In genomic region chr17:31806025-31806424, GRCm38 (mm10) we compare ENCODE assay signal across 10 mouse cellular contexts. TPM values are rescaled to one million over a fixed set of nuclear protein-coding genes. Genes with fewer than 3 reads are reported as not detected.
DNase-seq lines count a peak whose midpoint lies in the region; ATAC-seq and TF ChIP-seq lines count a peak whose summit lies in the region.
"Had no signal": no experiment of that assay in that cellular context is flagged by ENCODE, and none has a peak within 500 bp of the region (broad histone marks: within the 10 kb centered on the region; RNA-seq: fewer than 3 reads in every experiment).

No protein-coding gene starts in this region.

- no peak overlapping the region for H3K4me3 ChIP-seq in forebrain, postnatal 0 days (ENCODE audit: low read depth, low read length)
- H3K4me3 ChIP-seq in limb, embryonic 15.5 days, result no peak overlapping the region
- H3K4me3 ChIP-seq: limb, embryonic 12.5 days; myocyte had no signal

- H3K36me3 ChIP-seq in forebrain, postnatal 0 days (ENCODE audit: insufficient read depth), result no peaks in the 10 kb centered on the region
- no peaks in the 10 kb centered on the region for H3K36me3 ChIP-seq in limb, embryonic 15.5 days
- H3K36me3 ChIP-seq: limb, embryonic 12.5 days had no signal

- peaks cover 3% of the 10 kb centered on the region for H3K4me1 ChIP-seq in forebrain, postnatal 0 days (ENCODE audit: insufficient read depth)
- peaks cover 6% of the 10 kb centered on the region for H3K4me1 ChIP-seq in limb, embryonic 15.5 days

- no peak overlapping the region for H3K4me2 ChIP-seq in forebrain, postnatal 0 days (ENCODE audit: low read depth)
- no peak overlapping the region for H3K4me2 ChIP-seq in limb, embryonic 15.5 days
- H3K4me2 ChIP-seq: limb, embryonic 12.5 days had no signal

- peak; percentile 45; the same call in 1 of the 2 replicates for ATAC-seq in forebrain, postnatal 0 days
- ATAC-seq in limb, embryonic 15.5 days (ENCODE audit: insufficient number of reproducible peaks, low FRiP score, low TSS enrichment, low read depth), result no peak

- TF ChIP-seq CTCF in forebrain, postnatal 0 days (IDR thresholded peaks at IDR 0.05; ENCODE audit: low read depth), result no peak

- H3K9me3 ChIP-seq in forebrain, postnatal 0 days (ENCODE audit: low read length), result no peaks in the 10 kb centered on the region
- H3K9me3 ChIP-seq in limb, embryonic 15.5 days, result no peaks in the 10 kb centered on the region
- H3K9me3 ChIP-seq: limb, embryonic 12.5 days had no signal

- 23% methylated on average over 8 of the region's 8 CpGs for WGBS in forebrain, postnatal 0 days
- WGBS in limb, embryonic 15.5 days, result 47% methylated on average over 8 of the region's 8 CpGs

- peak; percentile 50 for DNase-seq in kidney, adult 9 months
- no peak for DNase-seq in kidney, adult 18-20 months
- peak; percentile 91 for DNase-seq in ZHBTc4 (ENCODE audit: low read depth, low spot score)
- peak; percentile 59 for DNase-seq in forebrain, postnatal 0 days
- DNase-seq in thymus, postnatal 14 days, result no peak
- no peak for DNase-seq in thymus, postnatal 36 days
- DNase-seq in retina, postnatal 1 day, result no peak

- no peak overlapping the region for H3K9ac ChIP-seq in forebrain, postnatal 0 days
- no peak overlapping the region for H3K9ac ChIP-seq in limb, embryonic 15.5 days
- H3K9ac ChIP-seq: limb, embryonic 12.5 days had no signal

- H3K27me3 ChIP-seq in forebrain, postnatal 0 days (ENCODE audit: insufficient read depth, low read length), result no peaks in the 10 kb centered on the region
- H3K27me3 ChIP-seq in limb, embryonic 15.5 days, result no peaks in the 10 kb centered on the region
- H3K27me3 ChIP-seq: limb, embryonic 12.5 days had no signal

- H3K27ac ChIP-seq in forebrain, postnatal 0 days (ENCODE audit: low read depth, low read length), result 0 out of 2 replicates have a peak overlapping the region, but pooled peaks have one; percentile 21
- peak overlapping the region; percentile 44; the same call in 1 of the 2 replicates for H3K27ac ChIP-seq in limb, embryonic 15.5 days
- H3K27ac ChIP-seq: limb, embryonic 12.5 days had no signal

RNA-seq across cellular contexts. Expression of gene Sik1, which starts 49.6 kb away (rescaled TPM):
- total RNA-seq in forebrain, postnatal 0 days (2014; rRNA removed), result 34.6 and 42.2 TPM in 2 replicates
- 18.6 and 19.4 TPM in 2 replicates for polyA plus RNA-seq in forebrain, postnatal 0 days (2015; fragmentation: Nextera tagmentation; extraction: Ambion mirVana)
- polyA plus RNA-seq in limb, embryonic 15.5 days (2015; fragmentation: Nextera tagmentation; extraction: Ambion mirVana), result 30.5 and 37.1 TPM in 2 replicates

Comparison
In these comparisons a context has a peak if more than half of its experiments do, and no peak if none do; other contexts are left out.
1. DNase-seq: peak in kidney, adult 9 months (single experiment), ZHBTc4 (single experiment) and forebrain, postnatal 0 days (single experiment); none in kidney, adult 18-20 months (single experiment), thymus, postnatal 14 days (single experiment), thymus, postnatal 36 days (0 of 2) and retina, postnatal 1 day (single experiment).